Mouse (Mus musculus): ENCODE data around the gene Asb6. TPM values are rescaled to one million over a fixed set of nuclear protein-coding genes. Genes with fewer than 3 reads are reported as not detected.

Asb6 gene
- total and polyA plus RNA-seq, 3 experiments, result 50.1 to 54.6 TPM; not detected in 1

- TF ChIP-seq HCFC1 (IDR thresholded peaks at IDR 0.05; ENCODE audit: low read depth, low read length) (peak; percentile 88), GATA1 (IDR thresholded peaks at IDR 0.05; ENCODE audit: low read depth, low read length) (no peak)
These were observed 46.8 kb downstream of the Asb6 start (continued) for GRCm38 (mm10) chr2:30783346-30783745.

- no peak for DNase-seq (ENCODE audit: low read depth, low spot score)
- TF ChIP-seq GABPA (IDR thresholded peaks at IDR 0.05; ENCODE audit: low read depth, low read length), result no peak
- no peak for TF ChIP-seq POLR2AphosphoS2 (IDR thresholded peaks at IDR 0.05; ENCODE audit: low read length)
- TF ChIP-seq MAZ (IDR thresholded peaks at IDR 0.05; ENCODE audit: low read depth, low read length), result no peak
- no peak for TF ChIP-seq HCFC1 (IDR thresholded peaks at IDR 0.05; ENCODE audit: low read depth, low read length)
- no peak for TF ChIP-seq E2F4 (IDR thresholded peaks at IDR 0.05; ENCODE audit: borderline replicate concordance, low read depth, low read length)
- no peak for TF ChIP-seq ZMIZ1 (IDR thresholded peaks at IDR 0.05; ENCODE audit: low read depth, low read length)
- TF ChIP-seq ZC3H11A (IDR thresholded peaks at IDR 0.05; ENCODE audit: low read depth, low read length), result no peak
- no peak for TF ChIP-seq KAT2A (conservative IDR thresholded peaks at IDR 0.05; ENCODE audit: low read depth, low read length)
- TF ChIP-seq TBP (IDR thresholded peaks at IDR 0.05; ENCODE audit: low read depth, low read length), result no peak
- TF ChIP-seq TCF12 (IDR thresholded peaks at IDR 0.05; ENCODE audit: low read depth, low read length), result no peak
- TF ChIP-seq GATA1 (IDR thresholded peaks at IDR 0.05; ENCODE audit: low read depth, low read length), result no peak
- no peak for TF ChIP-seq ETS1 (IDR thresholded peaks at IDR 0.05; ENCODE audit: low read depth, low read length)
- TF ChIP-seq SMC3 (IDR thresholded peaks at IDR 0.05; ENCODE audit: low read depth, low read length), result no peak
- TF ChIP-seq MYC (IDR thresholded peaks at IDR 0.05; ENCODE audit: low read depth, low read length), result no peak
- TF ChIP-seq MXI1 (IDR thresholded peaks at IDR 0.05; ENCODE audit: low read depth, low read length), result no peak
- no peak for TF ChIP-seq TAL1 (IDR thresholded peaks at IDR 0.05; ENCODE audit: low read length)
- H3K36me3 ChIP-seq (ENCODE audit: control insufficient read depth in 1 of 2, insufficient read depth in 2 of 2, low read length in 2 of 2), result no peaks in the 10 kb centered on the region
- peaks cover 0 to 9% of the 10 kb centered on the region in 2 experiments; a peak in 3 of 4 replicates for H3K4me1 ChIP-seq (ENCODE audit: control insufficient read depth in 1 of 2, insufficient read depth in 2 of 2, low read length in 2 of 2)
- H3K27me3 ChIP-seq (ENCODE audit: control insufficient read depth in 1 of 2, insufficient read depth in 2 of 2, low read length in 2 of 2), result no peaks in the 10 kb centered on the region
- peak overlapping the region; percentile 55 for H3K9ac ChIP-seq (ENCODE audit: control insufficient read depth, low read depth, low read length, poor library complexity, severe bottlenecking)
- no peak overlapping the region for H3K27ac ChIP-seq (ENCODE audit: control insufficient read depth, low read depth, low read length)
- no peaks in the 10 kb centered on the region for H3K9me3 ChIP-seq (replicated peaks; ENCODE audit: insufficient read depth, low read length)
- no peaks in the 10 kb centered on the region for H3K79me2 ChIP-seq (ENCODE audit: control insufficient read depth, insufficient read depth, low read length, poor library complexity)
- H3K4me3 ChIP-seq (ENCODE audit: control insufficient read depth in 1 of 2, insufficient read depth in 1 of 2, low read depth in 2 of 2, low read length in 2 of 2), result peak overlapping the region; percentile 33 to 47; a peak in 3 of 4 replicates
These were observed 47.5 kb downstream of the Asb6 start for GRCm38 (mm10) chr2:30782312-30783290.

GRCm38 (mm10) chr2:30779241-30779640 is 50.9 kb downstream of the Asb6 start:
- peaks cover 0 to 9% of the 10 kb centered on the region in 2 experiments; a peak in 3 of 4 replicates for H3K4me1 ChIP-seq (ENCODE audit: control insufficient read depth in 1 of 2, insufficient read depth in 2 of 2, low read length in 2 of 2)
- no peaks in the 10 kb centered on the region for H3K79me2 ChIP-seq (ENCODE audit: control insufficient read depth, insufficient read depth, low read length, poor library complexity)
- no peak overlapping the region for H3K27ac ChIP-seq (ENCODE audit: control insufficient read depth, low read depth, low read length)
- no peaks in the 10 kb centered on the region for H3K36me3 ChIP-seq (ENCODE audit: control insufficient read depth in 1 of 2, insufficient read depth in 2 of 2, low read length in 2 of 2)
- H3K9ac ChIP-seq (ENCODE audit: control insufficient read depth, low read depth, low read length, poor library complexity, severe bottlenecking), result no peak overlapping the region
- no peaks in the 10 kb centered on the region for H3K27me3 ChIP-seq (ENCODE audit: control insufficient read depth in 1 of 2, insufficient read depth in 2 of 2, low read length in 2 of 2)
- DNase-seq (ENCODE audit: low read depth, low spot score), result no peak
- H3K9me3 ChIP-seq (replicated peaks; ENCODE audit: insufficient read depth, low read length), result no peaks in the 10 kb centered on the region
- no peak for TF ChIP-seq POLR2A (IDR thresholded peaks at IDR 0.05; ENCODE audit: control insufficient read depth in 1 of 2, insufficient read depth in 1 of 2, low read depth in 1 of 2, low read length in 2 of 2, poor library complexity in 1 of 2)
- no peak for TF ChIP-seq JUND (IDR thresholded peaks at IDR 0.05; ENCODE audit: low read depth, low read length)
- no peak for TF ChIP-seq RCOR1 (IDR thresholded peaks at IDR 0.05; ENCODE audit: low read depth, low read length)
- TF ChIP-seq ZMIZ1 (IDR thresholded peaks at IDR 0.05; ENCODE audit: low read depth, low read length), result no peak
- H3K4me3 ChIP-seq (ENCODE audit: control insufficient read depth in 1 of 2, insufficient read depth in 1 of 2, low read depth in 2 of 2, low read length in 2 of 2), result no peak overlapping the region
